9 mouse cellular contexts compared by ENCODE assay signal in genomic region chr8:70774740-70775139, GRCm38 (mm10). TPM values are rescaled to one million over a fixed set of nuclear protein-coding genes. Genes with fewer than 3 reads are reported as not detected.
DNase-seq lines count a peak whose midpoint lies in the region; ATAC-seq and TF ChIP-seq lines count a peak whose summit lies in the region.
"Had no signal": no experiment of that assay in that cellular context is flagged by ENCODE, and none has a peak within 500 bp of the region (broad histone marks: within the 10 kb centered on the region; RNA-seq: fewer than 3 reads in every experiment).

No protein-coding gene starts in this region.

- peak overlapping the region; percentile 98 for H3K27ac ChIP-seq in layer of hippocampus, adult 2 months
- no peak overlapping the region for H3K27ac ChIP-seq in hindbrain, embryonic 12.5 days
- no peak overlapping the region for H3K27ac ChIP-seq in midbrain, postnatal 0 days (ENCODE audit: low read depth, low read length)

- ATAC-seq in hindbrain, embryonic 12.5 days (ENCODE audit: low FRiP score) = no peak
- no peak for ATAC-seq in midbrain, postnatal 0 days (ENCODE audit: low FRiP score)

- no peaks in the 10 kb centered on the region for H3K27me3 ChIP-seq in hindbrain, embryonic 12.5 days
- no peaks in the 10 kb centered on the region for H3K27me3 ChIP-seq in midbrain, postnatal 0 days (ENCODE audit: insufficient read depth, low read length)

- peaks cover 68% of the 10 kb centered on the region for H3K36me3 ChIP-seq in hindbrain, embryonic 12.5 days
- H3K36me3 ChIP-seq in midbrain, postnatal 0 days (ENCODE audit: insufficient read depth, low read length) = peaks cover 62% of the 10 kb centered on the region

- TF ChIP-seq CTCF in layer of hippocampus, adult 2 months (conservative IDR thresholded peaks at IDR 0.05) = no peak
- no peak for TF ChIP-seq CTCF in midbrain, postnatal 0 days (IDR thresholded peaks at IDR 0.05)

- H3K4me2 ChIP-seq in hindbrain, embryonic 12.5 days (replicated peaks) = peak overlapping the region; percentile 90
- 0 out of 2 replicates have a peak overlapping the region, but pooled peaks have one; percentile 84 for H3K4me2 ChIP-seq in midbrain, postnatal 0 days (ENCODE audit: low read depth, low read length, poor library complexity, severe bottlenecking)

- H3K9ac ChIP-seq in hindbrain, embryonic 12.5 days = peak overlapping the region; percentile 33; the same call in 1 of the 2 replicates
- H3K9ac ChIP-seq in midbrain, postnatal 0 days (replicated peaks; ENCODE audit: low read length, poor library complexity, severe bottlenecking) = peak overlapping the region; percentile 97

- H3K4me1 ChIP-seq in hindbrain, embryonic 12.5 days = peaks cover 42% of the 10 kb centered on the region
- peaks cover 19% of the 10 kb centered on the region for H3K4me1 ChIP-seq in midbrain, postnatal 0 days (ENCODE audit: insufficient read depth, low read length)

- H3K4me3 ChIP-seq in layer of hippocampus, adult 2 months = peak overlapping the region; percentile 83
- peak overlapping the region; percentile 82; the same call in 1 of the 2 replicates for H3K4me3 ChIP-seq in hindbrain, embryonic 12.5 days
- H3K4me3 ChIP-seq in midbrain, postnatal 0 days (ENCODE audit: low read depth, low read length) = no peak overlapping the region

- WGBS in hindbrain, embryonic 12.5 days = 93% methylated on average over 18 of the region's 18 CpGs
- 92% methylated on average over 18 of the region's 18 CpGs for WGBS in midbrain, postnatal 0 days

- no peaks in the 10 kb centered on the region for H3K9me3 ChIP-seq in hindbrain, embryonic 12.5 days (replicated peaks)
- no peaks in the 10 kb centered on the region for H3K9me3 ChIP-seq in midbrain, postnatal 0 days (ENCODE audit: low read length)

- peak; percentile 53 to 63 for DNase-seq in adrenal gland, adult (ENCODE audit: inconsistent age in 2 of 2, low spot score in 1 of 2)
- no peak for DNase-seq in adrenal gland, adult 2 months
- DNase-seq in layer of hippocampus, adult 2 months (ENCODE audit: low spot score in 2 of 2) = no peak
- no peak for DNase-seq in layer of hippocampus, postnatal 10 days (ENCODE audit: low spot score in 2 of 2)
- no peak for DNase-seq in midbrain, postnatal 0 days (ENCODE audit: low spot score)
- no peak for DNase-seq in urinary bladder, postnatal 36 days (ENCODE audit: low spot score in 2 of 2)
- DNase-seq in spleen, adult 12 weeks (ENCODE audit: low spot score) = no peak

RNA-seq across cellular contexts. Expression of gene Pik3r2, which starts 1.8 kb away (rescaled TPM):
- 10 to 100 TPM; 37.2 to 49.0 TPM for total RNA-seq in adrenal gland, adult 2 months (2021)
- 296 and 305 TPM in 2 replicates for polyA plus RNA-seq in adrenal gland, adult 2 months (2012; rRNA removed)
- 100 to 1,000 TPM; 160 to 169 TPM for total RNA-seq in layer of hippocampus, adult 2 months (2021)
- 100 to 1,000 TPM; 170 to 174 TPM for total RNA-seq in layer of hippocampus, postnatal 10 days (2021)
- 84.5 and 85.5 TPM in 2 replicates for polyA plus RNA-seq in hindbrain, embryonic 12.5 days (2016; fragmentation: Nextera tagmentation; extraction: Ambion mirVana)
- 141 and 159 TPM in 2 replicates for total RNA-seq in midbrain, postnatal 0 days (2014; rRNA removed)
- 102 and 113 TPM in 2 replicates for polyA plus RNA-seq in midbrain, postnatal 0 days (2015; fragmentation: Nextera tagmentation; extraction: Ambion mirVana)

RNA-seq across cellular contexts. Expression of gene Mpv17l2, which starts 14.0 kb away (rescaled TPM):
- 100 to 1,000 TPM; 108 to 132 TPM for total RNA-seq in adrenal gland, adult 2 months (2021)
- polyA plus RNA-seq in adrenal gland, adult 2 months (2012; rRNA removed) = 359 and 417 TPM in 2 replicates
- 10 to 100 TPM; 36.5 to 42.7 TPM for total RNA-seq in layer of hippocampus, adult 2 months (2021)
- total RNA-seq in layer of hippocampus, postnatal 10 days (2021) = 10 to 100 TPM; 45.3 to 49.9 TPM
- polyA plus RNA-seq in hindbrain, embryonic 12.5 days (2016; fragmentation: Nextera tagmentation; extraction: Ambion mirVana) = 38.2 and 38.3 TPM in 2 replicates
- total RNA-seq in midbrain, postnatal 0 days (2014; rRNA removed) = 27.8 and 29.2 TPM in 2 replicates
- polyA plus RNA-seq in midbrain, postnatal 0 days (2015; fragmentation: Nextera tagmentation; extraction: Ambion mirVana) = 43.7 and 45.8 TPM in 2 replicates

RNA-seq across cellular contexts. Expression of gene Rab3a, which starts 20.3 kb away (rescaled TPM):
- total RNA-seq in adrenal gland, adult 2 months (2021) = 10 to 100 TPM; 49.1 to 85.5 TPM
- 141 and 152 TPM in 2 replicates for polyA plus RNA-seq in adrenal gland, adult 2 months (2012; rRNA removed)
- 100 to 1,000 TPM; 775 to 798 TPM for total RNA-seq in layer of hippocampus, adult 2 months (2021)
- total RNA-seq in layer of hippocampus, postnatal 10 days (2021) = 100 to 1,000 TPM; 584 to 714 TPM
- polyA plus RNA-seq in hindbrain, embryonic 12.5 days (2016; fragmentation: Nextera tagmentation; extraction: Ambion mirVana) = 126 and 134 TPM in 2 replicates
- total RNA-seq in midbrain, postnatal 0 days (2014; rRNA removed) = 649 and 670 TPM in 2 replicates
- polyA plus RNA-seq in midbrain, postnatal 0 days (2015; fragmentation: Nextera tagmentation; extraction: Ambion mirVana) = 726 and 813 TPM in 2 replicates

RNA-seq across cellular contexts. Expression of gene Mast3, which starts 30.1 kb away (rescaled TPM):
- total RNA-seq in adrenal gland, adult 2 months (2021) = 10 to 100 TPM; 18.9 to 20.5 TPM
- 91.5 and 91.7 TPM in 2 replicates for polyA plus RNA-seq in adrenal gland, adult 2 months (2012; rRNA removed)
- 100 to 1,000 TPM; 468 to 473 TPM for total RNA-seq in layer of hippocampus, adult 2 months (2021)
- 100 to 1,000 TPM; 179 to 186 TPM for total RNA-seq in layer of hippocampus, postnatal 10 days (2021)
- polyA plus RNA-seq in hindbrain, embryonic 12.5 days (2016; fragmentation: Nextera tagmentation; extraction: Ambion mirVana) = 16.0 and 17.7 TPM in 2 replicates
- 33.2 and 34.1 TPM in 2 replicates for total RNA-seq in midbrain, postnatal 0 days (2014; rRNA removed)
- 20.2 and 24.0 TPM in 2 replicates for polyA plus RNA-seq in midbrain, postnatal 0 days (2015; fragmentation: Nextera tagmentation; extraction: Ambion mirVana)

RNA-seq across cellular contexts. Expression of gene Il12rb1, which starts 33.5 kb away (rescaled TPM):
- total RNA-seq in adrenal gland, adult 2 months (2021) = under 1 TPM in 1 of 2 experiments, not detected in 1; 0.10 TPM
- polyA plus RNA-seq in adrenal gland, adult 2 months (2012; rRNA removed) = 0.28 and 0.41 TPM in 2 replicates
- 1 to 10 TPM in 1 of 2 experiments, under 1 TPM in 1; 0.61 to 1.1 TPM for total RNA-seq in layer of hippocampus, adult 2 months (2021)
- under 1 TPM; 0.30 to 0.38 TPM for total RNA-seq in layer of hippocampus, postnatal 10 days (2021)
- polyA plus RNA-seq in hindbrain, embryonic 12.5 days (2016; fragmentation: Nextera tagmentation; extraction: Ambion mirVana) = not detected in 2 replicates
- not detected in 2 replicates for total RNA-seq in midbrain, postnatal 0 days (2014; rRNA removed)
- not detected in 2 replicates for polyA plus RNA-seq in midbrain, postnatal 0 days (2015; fragmentation: Nextera tagmentation; extraction: Ambion mirVana)
- polyA plus RNA-seq: neural tube, embryonic 11.5 days had no signal

Comparison
In these comparisons a context has a peak if more than half of its experiments do, and no peak if none do; other contexts are left out.
1. DNase-seq: peak in adrenal gland, adult (2 of 2); none in adrenal gland, adult 2 months (single experiment), layer of hippocampus, adult 2 months (0 of 2), layer of hippocampus, postnatal 10 days (0 of 2), midbrain, postnatal 0 days (single experiment), urinary bladder, postnatal 36 days (0 of 2) and spleen, adult 12 weeks (single experiment).